Mouse (Mus musculus) neural tube, embryonic 13.5 days (tissue): ENCODE measurements at regions not wholly inside any gene's neighbourhood (a gene's known extent, or its start where the extent isn't known, plus 50 kb on each side); places are given as distances from the start of the nearest gene placed in this dataset.

Source experiments
- ATAC-seq: fragments of 200-750 bp; cut with Nextera tagmentation; 2 replicates; pipeline ENCODE4 v1.8.0; 2017; ENCODE audit warnings: low read depth, mild to moderate bottlenecking, moderate TSS enrichment, moderate library complexity
- H3K27ac ChIP-seq: fragments of 300-500 bp; sonication (generic); replicated peaks from 2 replicates; pipeline ENCODE4 v1.5.1; 2015; ENCODE audit warnings: moderate library complexity, mild to moderate bottlenecking, inconsistent platforms
- H3K27me3 ChIP-seq: fragments of 300-500 bp; sonication (generic); 2 replicates; pipeline ENCODE4 v1.6.1; 2015; ENCODE audit warnings: mild to moderate bottlenecking, inconsistent platforms
- H3K36me3 ChIP-seq: fragments of 300-500 bp; sonication (generic); 2 replicates; pipeline ENCODE4 v1.6.1; 2015; ENCODE audit warnings: mild to moderate bottlenecking, inconsistent platforms
- H3K4me1 ChIP-seq: fragments of 300-500 bp; sonication (generic); replicated peaks from 2 replicates; pipeline ENCODE4 v1.6.1; 2015; ENCODE audit warnings: inconsistent platforms
- H3K4me2 ChIP-seq: fragments of 300-500 bp; sonication (generic); 2 replicates; pipeline ENCODE4 v1.6.1; 2015; ENCODE audit warnings: inconsistent platforms, mild to moderate bottlenecking, moderate library complexity
- H3K4me3 ChIP-seq: fragments of 300-500 bp; sonication (generic); 2 replicates; pipeline ENCODE4 v1.5.1; 2015; ENCODE audit warnings: mild to moderate bottlenecking, inconsistent platforms
- H3K9ac ChIP-seq: fragments of 300-500 bp; sonication (generic); 2 replicates; pipeline ENCODE4 v1.6.1; 2015; ENCODE audit warnings: moderate library complexity, mild to moderate bottlenecking, inconsistent platforms
- H3K9me3 ChIP-seq: fragments of 300-500 bp; sonication (generic); 2 replicates; pipeline ENCODE4 v1.6.1; 2016; ENCODE audit warnings: inconsistent platforms
- WGBS: fragments of 180-500 bp; shearing (Covaris S2); methylation state at CpG from one replicate; pipeline ENCODE4 v1.1.7; 2015; 5-methylcytosine and 5-hydroxymethylcytosine counted together

DNA sequence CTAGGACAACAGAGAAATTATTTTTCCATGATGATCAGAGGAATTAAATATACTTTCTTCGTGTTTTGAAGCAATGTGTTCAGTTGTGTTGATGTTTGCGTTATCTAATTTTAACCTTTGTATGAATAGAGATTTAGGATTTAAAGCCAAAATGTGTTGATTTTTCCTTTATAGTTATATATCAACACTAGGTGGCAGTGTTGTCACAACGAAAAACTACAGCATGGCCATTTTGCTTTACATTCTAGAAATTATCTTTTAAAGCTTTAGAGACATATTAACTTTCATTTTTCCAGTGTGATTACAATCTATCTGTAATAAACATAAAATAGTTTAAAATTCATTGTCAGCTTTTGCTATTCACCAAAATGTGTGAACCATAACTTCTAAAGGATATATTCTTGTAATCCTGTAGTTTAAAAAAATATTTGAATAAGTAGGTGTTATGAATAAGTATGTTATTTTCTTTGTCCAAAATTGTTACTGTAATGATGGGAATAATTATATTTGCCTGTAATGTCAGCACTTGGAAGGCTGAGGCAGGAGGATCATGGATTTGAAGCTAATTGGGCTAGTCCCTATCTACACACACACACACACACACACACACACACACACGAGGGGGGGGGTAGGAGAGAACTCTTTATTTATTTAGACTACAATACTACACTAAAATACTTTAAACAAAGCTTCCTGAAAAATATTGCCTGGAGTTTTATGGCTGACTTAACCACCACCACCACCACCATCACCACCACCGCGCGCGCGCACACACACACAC is 95.2 kb upstream of the Defb41 start:
- no peaks in the 10 kb centered on the region for H3K4me1 ChIP-seq
- ATAC-seq: no peak
- no peaks in the 10 kb centered on the region for H3K9me3 ChIP-seq
- no peaks in the 10 kb centered on the region for H3K27me3 ChIP-seq
- H3K4me2 ChIP-seq: no peak overlapping the region
- no peak overlapping the region for H3K27ac ChIP-seq
- no peak overlapping the region for H3K4me3 ChIP-seq
- H3K36me3 ChIP-seq: no peaks in the 10 kb centered on the region
- 54% methylated on average over 9 of the region's 9 CpGs for WGBS
- H3K9ac ChIP-seq: no peak overlapping the region

DNA sequence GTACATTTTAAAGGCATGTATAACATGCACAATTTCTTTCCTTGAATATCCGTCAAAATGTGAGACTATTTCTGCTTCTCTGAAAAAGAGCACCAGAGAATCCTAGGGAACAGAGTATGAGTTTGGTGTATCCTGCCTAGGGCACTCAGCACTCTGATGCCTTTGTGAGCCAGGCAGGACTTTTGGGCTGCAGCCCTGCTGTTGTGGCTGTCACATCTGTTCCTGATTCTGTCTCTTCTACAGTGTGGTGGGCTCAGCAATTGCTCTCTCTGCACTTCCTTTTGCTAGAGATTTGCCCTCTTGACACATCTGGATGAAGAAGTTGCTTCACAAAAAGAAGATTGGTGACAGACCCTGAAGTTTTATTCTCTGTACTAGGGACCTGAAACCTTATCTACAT is 73.9 kb upstream of the Defb41 start:
- ATAC-seq: no peak
- 94% methylated on average over 1 of the region's 1 CpGs for WGBS
- no peak overlapping the region for H3K4me3 ChIP-seq
- no peaks in the 10 kb centered on the region for H3K9me3 ChIP-seq
- H3K36me3 ChIP-seq: no peaks in the 10 kb centered on the region
- no peak overlapping the region for H3K4me2 ChIP-seq
- no peaks in the 10 kb centered on the region for H3K27me3 ChIP-seq
- no peaks in the 10 kb centered on the region for H3K4me1 ChIP-seq
- no peak overlapping the region for H3K9ac ChIP-seq
- H3K27ac ChIP-seq: no peak overlapping the region
